Mouse (Mus musculus) heart, adult 2 months (tissue): ENCODE measurements at regions not wholly inside any gene's neighbourhood (a gene's known extent, or its start where the extent isn't known, plus 50 kb on each side); places are given as distances from the start of the nearest gene placed in this dataset.

Experiments
- CTCF ChIP-seq: fragments of 200-600 bp; IDR thresholded peaks from 2 replicates; pipeline ENCODE4 v1.8.1; 2022; ENCODE audit warnings: antibody characterized with exemption, mild to moderate bottlenecking, moderate library complexity
- POLR2A ChIP-seq: fragments of 200-500 bp; IDR thresholded peaks from 2 replicates; pipeline ENCODE4 v1.6.1; 2011; ENCODE audit warnings: mild to moderate bottlenecking, low read depth, low read length, control low read depth; ENCODE audit not compliant: insufficient read depth

DNA sequence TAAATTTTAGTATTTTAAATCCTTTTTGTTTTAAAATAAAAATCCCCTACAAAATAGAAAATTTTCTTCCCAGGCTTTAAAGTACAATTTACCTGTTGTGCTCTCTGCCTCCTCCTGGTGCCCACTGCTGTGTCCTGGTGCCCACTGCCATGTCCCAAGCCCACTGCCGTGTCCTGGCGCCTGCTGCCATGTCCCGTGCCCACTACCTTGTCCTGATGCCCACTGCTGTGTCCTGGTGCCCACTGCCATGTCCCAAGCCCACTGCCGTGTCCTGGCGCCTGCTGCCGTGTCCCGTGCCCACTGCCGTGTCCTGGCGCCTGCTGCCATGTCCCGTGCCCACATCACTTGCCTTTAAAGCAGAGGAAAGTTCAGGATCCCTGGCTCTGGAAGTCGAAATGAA, 98.6 kb upstream of the Dazl start:
- no peak for TF ChIP-seq POLR2A
- no peak for TF ChIP-seq CTCF
